Mouse (Mus musculus) heart, adult 10 weeks (tissue): Measurements from ENCODE around the gene Tob1. TPM values are rescaled to one million over a fixed set of nuclear protein-coding genes. Genes with fewer than 3 reads are reported as not detected.

Experiments used
- polyA plus RNA-seq: library from polyadenylated mRNA; stranded (reverse); fragments of 350-450 nt; fragmentation: Illumina TruSeq; extraction: RNeasy Lipid Tissue Mini Kit (QIAGEN cat#74804); gene quantifications from one replicate; pipeline ENCODE4 v1.2.3, GENCODE M21; 2014; ENCODE audit warnings: low read depth, low replicate concordance

Gene Tob1
- polyA plus RNA-seq = 50.0 TPM

DNA sequence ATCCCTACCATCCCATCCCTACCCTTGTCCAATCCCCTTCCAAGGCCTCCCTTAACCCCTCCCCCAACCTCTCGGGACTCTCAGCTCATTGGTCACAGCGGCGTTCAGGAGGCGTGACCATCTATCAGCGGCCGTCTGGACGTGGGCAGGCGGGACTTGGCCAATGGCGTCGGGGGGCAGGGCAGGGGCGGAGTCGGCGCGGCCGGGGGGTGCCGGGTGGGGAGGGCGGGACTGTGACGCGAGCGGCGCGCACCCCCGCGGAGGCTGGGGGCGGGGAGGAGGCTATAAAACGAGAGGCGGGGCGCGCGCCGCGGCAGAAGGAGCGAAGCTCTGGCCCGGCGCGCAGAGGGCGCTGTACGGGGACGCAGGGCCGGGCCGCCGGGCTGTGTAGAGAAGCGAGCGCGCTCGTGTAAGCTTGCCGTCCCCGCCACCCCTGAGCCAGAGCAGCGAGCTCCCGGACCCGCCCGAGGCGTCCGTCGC, at the start of gene Tob1:
Tob1 (plus strand) TSS at position 331 of the 480 bp plus-strand sequence.

DNA sequence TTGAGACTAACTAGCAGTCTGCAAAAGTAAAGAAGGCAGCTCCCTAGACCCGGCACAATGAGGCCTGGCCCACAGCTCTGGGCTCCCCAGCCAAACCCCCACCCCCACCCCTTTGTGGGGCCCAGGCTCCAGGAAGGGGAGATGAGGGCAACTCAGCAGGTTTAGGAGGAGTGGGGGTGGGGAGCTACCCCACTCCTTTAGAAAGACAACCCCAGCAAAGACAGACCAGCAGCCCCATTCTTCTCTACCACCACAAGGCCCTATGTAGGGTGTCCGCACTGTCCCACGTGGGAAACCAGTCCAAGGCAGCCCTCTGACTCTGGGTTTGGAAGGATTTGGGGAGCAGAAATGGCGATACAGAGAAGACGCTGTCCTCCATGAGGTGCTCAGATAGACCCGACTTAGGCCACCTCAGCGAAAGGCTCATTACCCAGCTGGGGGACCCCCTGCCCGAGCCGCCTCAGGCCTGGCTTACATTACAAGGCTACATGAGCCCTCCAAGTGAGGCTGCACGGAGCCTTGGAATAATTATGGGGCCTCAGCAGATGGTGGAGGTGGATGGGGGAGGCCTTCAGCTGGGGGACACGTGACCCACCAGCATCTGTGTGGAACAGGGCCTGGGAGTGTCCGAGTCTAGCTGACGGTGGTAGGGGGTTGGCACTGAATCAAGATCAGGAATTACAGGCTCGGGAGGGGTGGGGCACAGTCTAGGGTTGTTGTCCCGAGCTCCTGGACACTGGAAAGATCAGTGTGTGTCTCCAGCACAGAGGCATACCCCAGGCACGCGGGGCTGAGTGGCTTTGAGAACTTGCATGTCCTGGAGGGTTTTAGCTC, 34.9 kb downstream of the Tob1 start, which contains the start of gene Wfikkn2:
Wfikkn2 (minus strand) TSS at position 51 of the 834 bp plus-strand sequence.

Other genes starting within 250 kb of the Tob1 start
- 24.6 TPM for gene Gm20390, start 243.2 kb upstream of the Tob1 start, polyA plus RNA-seq
- gene Nme1, start 242.9 kb upstream of the Tob1 start, polyA plus RNA-seq = 27.9 TPM
- gene Spag9, start 215.4 kb upstream of the Tob1 start, polyA plus RNA-seq = 83.2 TPM
- gene Wfikkn2, start 34.6 kb downstream of the Tob1 start, polyA plus RNA-seq = 6.1 TPM
- gene Gm21885, start 70.4 kb downstream of the Tob1 start, polyA plus RNA-seq = not detected
- gene Luc7l3, start 110.5 kb downstream of the Tob1 start, polyA plus RNA-seq = 70.5 TPM
- 316 TPM for gene Ankrd40, start 116.5 kb downstream of the Tob1 start, polyA plus RNA-seq
- 1.2 TPM for gene Abcc3, start 181.5 kb downstream of the Tob1 start, polyA plus RNA-seq